Mouse (Mus musculus) MEL (cell line): Measurements from ENCODE around the gene Zbtb1. TPM values are rescaled to one million over a fixed set of nuclear protein-coding genes. Genes with fewer than 3 reads are reported as not detected.
A peak's percentile ranks its signal among the peaks of the same experiment; 100 is the strongest.

Experiments used
- DNase-seq: peaks from one replicate; pipeline ENCODE4 v3.0.0; 2011; ENCODE audit warnings: low read depth, low spot score
- H3K27ac ChIP-seq: 2 replicates; pipeline ENCODE4 v1.5.1; 2012; ENCODE audit warnings: low read depth, mild to moderate bottlenecking, control low read depth, low read length, moderate library complexity; ENCODE audit not compliant: control insufficient read depth
- H3K27me3 ChIP-seq, 2 experiments: fragments of 150-350 bp in 1 of 2; sonication (generic) in 1 of 2; 2 replicates each; pipeline ENCODE4 v1.6.1; 2012; ENCODE audit warnings: low read length in 2 of 2, mild to moderate bottlenecking in 2 of 2, improper control_type of control experiment in 1 of 2, moderate library complexity in 1 of 2; ENCODE audit not compliant: insufficient read depth in 2 of 2, control insufficient read depth in 1 of 2
- H3K36me3 ChIP-seq, 2 experiments: 2 replicates each; pipeline ENCODE4 v1.6.1; 2012 to 2014; ENCODE audit warnings: low read length in 2 of 2, improper control_type of control experiment in 1 of 2, inconsistent platforms in 1 of 2, mild to moderate bottlenecking in 1 of 2; ENCODE audit not compliant: insufficient read depth in 2 of 2, control insufficient read depth in 1 of 2
- H3K4me1 ChIP-seq, 2 experiments: fragments of 150-350 bp in 1 of 2; sonication (generic) in 1 of 2; 2 replicates each; pipeline ENCODE4 v1.6.1; 2012; ENCODE audit warnings: low read length in 2 of 2, improper control_type of control experiment in 1 of 2, mild to moderate bottlenecking in 1 of 2; ENCODE audit not compliant: insufficient read depth in 2 of 2, control insufficient read depth in 1 of 2
- H3K4me3 ChIP-seq, 2 experiments: fragments of 150-350 bp in 1 of 2; sonication (generic) in 1 of 2; 2 replicates each; pipeline ENCODE4 v1.5.1; 2012; ENCODE audit warnings: low read depth in 2 of 2, low read length in 2 of 2, mild to moderate bottlenecking in 2 of 2, moderate library complexity in 2 of 2, control low read depth in 1 of 2, improper control_type of control experiment in 1 of 2; ENCODE audit not compliant: control insufficient read depth in 1 of 2, insufficient read depth in 1 of 2
- H3K79me2 ChIP-seq: 2 replicates; pipeline ENCODE4 v1.6.1; 2012; ENCODE audit warnings: mild to moderate bottlenecking, low read length, moderate library complexity; ENCODE audit not compliant: control insufficient read depth, poor library complexity, insufficient read depth
- H3K9ac ChIP-seq: 2 replicates; pipeline ENCODE4 v1.6.1; 2012; ENCODE audit warnings: low read depth, mild to moderate bottlenecking, control low read depth, low read length, moderate library complexity; ENCODE audit not compliant: control insufficient read depth, poor library complexity, severe bottlenecking
- H3K9me3 ChIP-seq: fragments of 150-350 bp; sonication (generic); replicated peaks from 2 replicates; pipeline ENCODE4 v1.6.1; 2012; ENCODE audit warnings: mild to moderate bottlenecking, low read length, improper control_type of control experiment, moderate library complexity; ENCODE audit not compliant: insufficient read depth
- CTCF ChIP-seq, 3 experiments: IDR thresholded peaks in 2 of 3; conservative IDR thresholded peaks in 1 of 3; 2 replicates each; pipeline ENCODE4 v1.5.1; 2011 to 2012; ENCODE audit warnings: low read length in 3 of 3, low read depth in 2 of 3, mild to moderate bottlenecking in 2 of 3, improper control_type of control experiment in 1 of 3, inconsistent platforms in 1 of 3, mixed read lengths in 1 of 3, moderate library complexity in 1 of 3; ENCODE audit not compliant: control insufficient read depth in 1 of 3, insufficient read depth in 1 of 3, poor library complexity in 1 of 3, severe bottlenecking in 1 of 3
- E2F4 ChIP-seq: IDR thresholded peaks from 2 replicates; pipeline ENCODE4 v1.6.1; 2011; ENCODE audit warnings: low read depth, low read length, improper control_type of control experiment, borderline replicate concordance
- EP300 ChIP-seq, 2 experiments: IDR thresholded peaks; 2 replicates each; pipeline ENCODE4 v1.6.1; 2011; ENCODE audit warnings: improper control_type of control experiment in 2 of 2, low read length in 2 of 2, low read depth in 1 of 2, mild to moderate bottlenecking in 1 of 2
- ETS1 ChIP-seq: IDR thresholded peaks from 2 replicates; pipeline ENCODE4 v1.6.1; 2012; ENCODE audit warnings: low read depth, mild to moderate bottlenecking, inconsistent platforms, low read length, improper control_type of control experiment, moderate library complexity
- GABPA ChIP-seq: IDR thresholded peaks from 2 replicates; pipeline ENCODE4 v1.6.1; 2012; ENCODE audit warnings: low read depth, mild to moderate bottlenecking, inconsistent platforms, low read length, improper control_type of control experiment, moderate library complexity
- GATA1 ChIP-seq: IDR thresholded peaks from 2 replicates; pipeline ENCODE4 v1.6.1; 2011; ENCODE audit warnings: low read depth, low read length, improper control_type of control experiment
- MAZ ChIP-seq: IDR thresholded peaks from 2 replicates; pipeline ENCODE4 v1.6.1; 2012; ENCODE audit warnings: low read depth, mild to moderate bottlenecking, inconsistent platforms, low read length, improper control_type of control experiment
- MEF2A ChIP-seq: IDR thresholded peaks from 2 replicates; pipeline ENCODE4 v1.6.1; 2014; ENCODE audit warnings: low read depth, mild to moderate bottlenecking, inconsistent platforms, low read length, improper control_type of control experiment; ENCODE audit not compliant: poor library complexity, insufficient replicate concordance, severe bottlenecking; ENCODE audit errors: extremely low read depth
- MXI1 ChIP-seq: IDR thresholded peaks from 2 replicates; pipeline ENCODE4 v1.6.1; 2011; ENCODE audit warnings: mild to moderate bottlenecking, low read depth, low read length, improper control_type of control experiment
- MYC ChIP-seq: IDR thresholded peaks from 2 replicates; pipeline ENCODE4 v1.6.1; 2011; ENCODE audit warnings: low read depth, mild to moderate bottlenecking, low read length, improper control_type of control experiment, moderate library complexity
- NELFE ChIP-seq: IDR thresholded peaks from 2 replicates; pipeline ENCODE4 v1.6.1; 2011; ENCODE audit warnings: low read depth, low read length, improper control_type of control experiment
- NRF1 ChIP-seq: IDR thresholded peaks from 2 replicates; pipeline ENCODE4 v1.6.1; 2014; ENCODE audit warnings: low read depth, mild to moderate bottlenecking, inconsistent platforms, low read length, improper control_type of control experiment, moderate library complexity; ENCODE audit not compliant: poor library complexity, insufficient read depth, severe bottlenecking
- POLR2A ChIP-seq, 2 experiments: IDR thresholded peaks; 2 replicates each; pipeline ENCODE4 v1.6.1; 2011 to 2012; ENCODE audit warnings: low read length in 2 of 2, mild to moderate bottlenecking in 2 of 2, control low read depth in 1 of 2, improper control_type of control experiment in 1 of 2, low read depth in 1 of 2, moderate library complexity in 1 of 2; ENCODE audit not compliant: control insufficient read depth in 1 of 2, insufficient read depth in 1 of 2, poor library complexity in 1 of 2
- POLR2AphosphoS5 ChIP-seq: IDR thresholded peaks from 2 replicates; pipeline ENCODE4 v1.6.1; 2012; ENCODE audit warnings: low read depth, borderline replicate concordance, mild to moderate bottlenecking, inconsistent platforms, low read length, moderate library complexity, mixed read lengths
- RAD21 ChIP-seq: IDR thresholded peaks from 2 replicates; pipeline ENCODE4 v1.6.1; 2011; ENCODE audit warnings: mild to moderate bottlenecking, low read depth, low read length, improper control_type of control experiment
- RCOR1 ChIP-seq: IDR thresholded peaks from 2 replicates; pipeline ENCODE4 v1.6.1; 2012; ENCODE audit warnings: low read depth, mild to moderate bottlenecking, inconsistent platforms, low read length, improper control_type of control experiment
- SIN3A ChIP-seq: IDR thresholded peaks from 2 replicates; pipeline ENCODE4 v1.6.1; 2012; ENCODE audit warnings: low read length, improper control_type of control experiment, inconsistent platforms
- TAL1 ChIP-seq: IDR thresholded peaks from 2 replicates; pipeline ENCODE4 v1.6.1; 2012; ENCODE audit warnings: mild to moderate bottlenecking, inconsistent platforms, low read length, moderate library complexity, mixed read lengths
- TCF12 ChIP-seq: IDR thresholded peaks from 2 replicates; pipeline ENCODE4 v1.6.1; 2014; ENCODE audit warnings: low read depth, mild to moderate bottlenecking, inconsistent platforms, low read length, improper control_type of control experiment, moderate library complexity
- ZC3H11A ChIP-seq: IDR thresholded peaks from 2 replicates; pipeline ENCODE4 v1.6.1; 2012; ENCODE audit warnings: low read depth, mild to moderate bottlenecking, inconsistent platforms, low read length, improper control_type of control experiment
- ZNF384 ChIP-seq: IDR thresholded peaks from 2 replicates; pipeline ENCODE4 v1.6.1; 2012; ENCODE audit warnings: low read depth, mild to moderate bottlenecking, inconsistent platforms, low read length, improper control_type of control experiment
- polyA plus RNA-seq, 2 experiments: library from polyadenylated mRNA; stranded (reverse) in 1 of 2; unstranded in 1 of 2; fragments of >175 nt in 1 of 2; fragments of >200 nt in 1 of 2; gene quantifications; 2 replicates each; pipeline versions ENCODE4 v1.2.1 to v1.2.4; 2012; ENCODE audit warnings: low replicate concordance in 2 of 2, low read depth in 1 of 2; ENCODE audit not compliant: insufficient read length in 2 of 2, insufficient read depth in 1 of 2, missing spikeins in 1 of 2
- total RNA-seq: library from RNA; depleted of rRNA; stranded (reverse); fragments of 300-350 nt; gene quantifications from 2 replicates; pipeline ENCODE4 v1.2.3, GENCODE M21; 2012

Zbtb1 gene
- total and polyA plus RNA-seq, 3 experiments: 5.1 to 7.0 TPM; not detected in 1

DNA sequence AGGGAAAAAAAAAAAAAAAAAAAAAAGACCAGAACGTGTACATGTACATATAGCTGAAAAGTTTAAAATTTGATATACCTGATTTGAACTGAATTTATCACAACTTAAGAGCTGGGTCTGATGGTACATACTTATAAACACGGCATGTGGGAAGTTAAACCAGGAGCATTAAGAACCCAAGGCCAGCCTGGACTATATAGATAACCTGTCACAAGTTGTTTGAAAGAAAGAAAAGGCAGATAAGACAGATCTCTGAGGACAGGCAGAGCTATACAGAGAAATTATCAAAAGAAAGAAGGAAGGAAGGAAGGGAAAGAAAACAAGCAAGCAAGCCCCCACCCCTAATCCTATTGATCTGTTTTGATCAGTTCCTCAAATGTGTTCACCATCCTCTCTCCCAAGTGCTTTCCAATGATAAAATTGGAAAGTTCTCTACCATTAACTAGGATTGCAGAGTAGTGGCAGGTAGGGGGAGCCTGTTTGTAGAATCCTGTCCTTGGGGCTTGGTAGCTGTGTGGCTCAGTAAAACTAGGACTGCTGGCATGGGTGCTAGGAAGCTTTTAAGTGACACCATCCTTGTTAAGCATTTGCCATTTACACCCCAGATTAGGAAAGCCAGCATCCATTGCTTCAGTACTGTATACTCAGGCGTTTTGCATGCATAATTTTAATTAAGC lies 21.7 kb downstream of the Zbtb1 start:
- Histone ChIP-seq H3K4me1 (peaks cover 17 to 23% of the 10 kb centered on the region in 2 experiments), H3K27me3 (no peaks in the 10 kb centered on the region), H3K9me3 (no peaks in the 10 kb centered on the region), H3K9ac (no peak overlapping the region), H3K79me2 (peaks cover 4% of the 10 kb centered on the region; the same call in 1 of the 2 replicates), H3K36me3 (peaks cover 19 to 43% of the 10 kb centered on the region in 2 experiments), H3K4me3 (no peak overlapping the region), H3K27ac (no peak overlapping the region)
- peak; percentile 67 for DNase-seq
- no peak for TF ChIP-seq NRF1
- TF ChIP-seq CTCF (IDR thresholded peaks at IDR 0.05 in 2 of 3, conservative IDR thresholded peaks at IDR 0.05 in 1 of 3; ENCODE audit: control insufficient read depth in 1 of 3, insufficient read depth in 1 of 3, low read depth in 2 of 3, low read length in 3 of 3, poor library complexity in 1 of 3, severe bottlenecking in 1 of 3): peak in 1 of 3 experiments; percentile 1; a peak in 1 of 6 replicates
- no peak for TF ChIP-seq E2F4
- TF ChIP-seq TCF12: peak; percentile 95
- TF ChIP-seq MXI1: 0 out of 2 replicates have a peak, but pooled peaks have one; percentile 28
- TF ChIP-seq EP300 (IDR thresholded peaks at IDR 0.05; ENCODE audit: low read depth in 1 of 2, low read length in 2 of 2): peak; percentile 92 to 93
- 0 out of 2 replicates have a peak, but pooled peaks have one; percentile 45 for TF ChIP-seq MYC
- no peak for TF ChIP-seq MEF2A
- no peak for TF ChIP-seq NELFE
- peak; percentile 44; the same call in 1 of the 2 replicates for TF ChIP-seq SIN3A
- no peak for TF ChIP-seq ZC3H11A
- TF ChIP-seq RAD21: no peak
- peak in 1 of 2 experiments; percentile 14; a peak in 1 of 4 replicates for TF ChIP-seq POLR2A (IDR thresholded peaks at IDR 0.05; ENCODE audit: control insufficient read depth in 1 of 2, insufficient read depth in 1 of 2, low read depth in 1 of 2, low read length in 2 of 2, poor library complexity in 1 of 2)
- TF ChIP-seq TAL1: peak; percentile 79
- TF ChIP-seq GABPA: no peak
- peak; percentile 31; the same call in 1 of the 2 replicates for TF ChIP-seq MAZ
- peak; percentile 90 for TF ChIP-seq GATA1
- peak; percentile 75 for TF ChIP-seq ETS1
- TF ChIP-seq ZNF384: peak; percentile 79
- no peak for TF ChIP-seq POLR2AphosphoS5
- peak; percentile 57; the same call in 1 of the 2 replicates for TF ChIP-seq RCOR1
